Mouse (Mus musculus) heart, embryonic 11.5 days (tissue): ENCODE data around the gene Fam219a. TPM values are rescaled to one million over a fixed set of nuclear protein-coding genes. Genes with fewer than 3 reads are reported as not detected.

Experiments
- ATAC-seq: fragments of 200-750 bp; cut with Nextera tagmentation; replicated peaks from 2 replicates; pipeline ENCODE4 v1.8.0; 2017; ENCODE audit warnings: moderate library complexity; ENCODE audit not compliant: insufficient number of reproducible peaks, low FRiP score, low TSS enrichment
- H3K27ac ChIP-seq: fragments of 300-500 bp; sonication (generic); 2 replicates; pipeline ENCODE4 v1.5.1; 2014; ENCODE audit warnings: mild to moderate bottlenecking, low read depth, low read length
- H3K27me3 ChIP-seq: fragments of 300-500 bp; sonication (generic); 2 replicates; pipeline ENCODE4 v1.6.1; 2014; ENCODE audit warnings: mild to moderate bottlenecking, low read length, mixed read lengths; ENCODE audit not compliant: control insufficient read depth, insufficient read depth
- H3K36me3 ChIP-seq: fragments of 300-500 bp; sonication (generic); 2 replicates; pipeline ENCODE4 v1.6.1; 2014; ENCODE audit warnings: mild to moderate bottlenecking, low read length, moderate library complexity, mixed read lengths; ENCODE audit not compliant: control insufficient read depth, insufficient read depth
- H3K4me1 ChIP-seq: fragments of 300-500 bp; sonication (generic); 2 replicates; pipeline ENCODE4 v1.6.1; 2014; ENCODE audit warnings: low read length; ENCODE audit not compliant: control insufficient read depth, insufficient read depth
- H3K4me2 ChIP-seq: fragments of 300-500 bp; sonication (generic); 2 replicates; pipeline ENCODE4 v1.6.1; 2014; ENCODE audit warnings: mild to moderate bottlenecking, moderate library complexity
- H3K4me3 ChIP-seq: fragments of 300-500 bp; sonication (generic); 2 replicates; pipeline ENCODE4 v1.5.1; 2014; ENCODE audit warnings: low read depth, low read length
- H3K9ac ChIP-seq: fragments of 300-500 bp; sonication (generic); 2 replicates; pipeline ENCODE4 v1.6.1; 2014; ENCODE audit warnings: mild to moderate bottlenecking, low read depth, low read length, moderate library complexity
- H3K9me3 ChIP-seq: fragments of 300-500 bp; sonication (generic); replicated peaks from 2 replicates; pipeline ENCODE4 v1.6.1; 2016; ENCODE audit warnings: low read length; ENCODE audit not compliant: control insufficient read depth
- WGBS: fragments of 180-500 bp; shearing (Covaris S2); extraction: QIAGEN DNeasy Blood & Tissue Kit; methylation state at CpG from one replicate; pipeline ENCODE4 v1.1.7; 2014; ENCODE audit not compliant: insufficient replicate concordance; 5-methylcytosine and 5-hydroxymethylcytosine counted together
- polyA plus RNA-seq: library from polyadenylated mRNA; unstranded; fragments of >200 nt; fragmentation: Nextera tagmentation; extraction: Ambion mirVana; gene quantifications from 2 replicates; pipeline ENCODE4 v1.2.1, GENCODE M21; 2014

Fam219a gene
- polyA plus RNA-seq, 1 experiment from 2014 or later: 1.8 TPM

- no peaks in the 10 kb centered on the region for H3K9me3 ChIP-seq
- no peak for ATAC-seq
Observed at GRCm38 (mm10) chr4:41604476-41605396, 35.4 kb upstream of the Fam219a start.

GRCm38 (mm10) chr4:41602818-41603217 is 33.5 kb upstream of the Fam219a start:
- Histone ChIP-seq H3K4me2 (no peak overlapping the region), H3K27me3 (peaks cover 6% of the 10 kb centered on the region; the same call in 1 of the 2 replicates), H3K4me1 (no peaks in the 10 kb centered on the region), H3K9ac (no peak overlapping the region), H3K36me3 (no peaks in the 10 kb centered on the region), H3K9me3 (no peaks in the 10 kb centered on the region), H3K4me3 (no peak overlapping the region), H3K27ac (no peak overlapping the region)
- no peak for ATAC-seq
- 50% methylated on average over 4 of the region's 4 CpGs for WGBS

More at GRCm38 (mm10) chr4:41604476-41605396, 35.4 kb upstream of the Fam219a start:
- WGBS: 48% methylated on average over 8 of the region's 8 CpGs
- no peak overlapping the region for H3K27ac ChIP-seq
- peaks cover 6% of the 10 kb centered on the region; the same call in 1 of the 2 replicates for H3K27me3 ChIP-seq
- no peaks in the 10 kb centered on the region for H3K4me1 ChIP-seq
- no peak overlapping the region for H3K9ac ChIP-seq
- H3K4me3 ChIP-seq: no peak overlapping the region
- no peak overlapping the region for H3K4me2 ChIP-seq
- H3K36me3 ChIP-seq: no peaks in the 10 kb centered on the region

- Histone ChIP-seq H3K27me3 (no peaks in the 10 kb centered on the region), H3K27ac (no peak overlapping the region), H3K36me3 (no peaks in the 10 kb centered on the region), H3K9me3 (no peaks in the 10 kb centered on the region), H3K4me1 (no peaks in the 10 kb centered on the region), H3K9ac (no peak overlapping the region), H3K4me2 (no peak overlapping the region), H3K4me3 (no peak overlapping the region)
- no peak for ATAC-seq
- WGBS: 80% methylated on average over 7 of the region's 7 CpGs
Observed at GRCm38 (mm10) chr4:41583353-41583752, 14.0 kb upstream of the Fam219a start.

GRCm38 (mm10) chr4:41575914-41576313 is 6.6 kb upstream of the Fam219a start:
- no peaks in the 10 kb centered on the region; the same call in 1 of the 2 replicates for H3K27me3 ChIP-seq
- no peaks in the 10 kb centered on the region for H3K36me3 ChIP-seq
- H3K9me3 ChIP-seq: no peaks in the 10 kb centered on the region
- no peak overlapping the region for H3K4me2 ChIP-seq
- ATAC-seq: no peak
- H3K4me3 ChIP-seq: no peak overlapping the region
- no peaks in the 10 kb centered on the region for H3K4me1 ChIP-seq
- no peak overlapping the region for H3K27ac ChIP-seq
- H3K9ac ChIP-seq: no peak overlapping the region
- WGBS: 30% methylated on average over 6 of the region's 6 CpGs

GRCm38 (mm10) chr4:41573492-41573891 is 4.2 kb upstream of the Fam219a start:
- ATAC-seq: no peak
- no peak overlapping the region for H3K4me3 ChIP-seq
- no peak overlapping the region for H3K9ac ChIP-seq
- H3K4me1 ChIP-seq: peaks cover 7% of the 10 kb centered on the region; the same call in 1 of the 2 replicates
- no peak overlapping the region for H3K27ac ChIP-seq
- 56% methylated on average over 4 of the region's 4 CpGs for WGBS
- H3K4me2 ChIP-seq: no peak overlapping the region
- H3K27me3 ChIP-seq: no peaks in the 10 kb centered on the region; the same call in 1 of the 2 replicates
- H3K36me3 ChIP-seq: no peaks in the 10 kb centered on the region
- H3K9me3 ChIP-seq: no peaks in the 10 kb centered on the region

- Histone ChIP-seq H3K4me3 (no peak overlapping the region), H3K4me1 (peaks cover 12% of the 10 kb centered on the region), H3K4me2 (no peak overlapping the region), H3K27ac (no peak overlapping the region), H3K9ac (no peak overlapping the region), H3K36me3 (no peaks in the 10 kb centered on the region), H3K9me3 (no peaks in the 10 kb centered on the region), H3K27me3 (no peaks in the 10 kb centered on the region; the same call in 1 of the 2 replicates)
- no peak for ATAC-seq
- 25% methylated on average over 5 of the region's 5 CpGs for WGBS
Observed at GRCm38 (mm10) chr4:41571490-41571889, 2.2 kb upstream of the Fam219a start.

- Histone ChIP-seq H3K9me3 (no peaks in the 10 kb centered on the region), H3K4me1 (peaks cover 12% of the 10 kb centered on the region), H3K9ac (peak overlapping the region; percentile 78), H3K36me3 (no peaks in the 10 kb centered on the region), H3K4me3 (peak overlapping the region; percentile 90), H3K4me2 (peak overlapping the region; percentile 97), H3K27me3 (no peaks in the 10 kb centered on the region; the same call in 1 of the 2 replicates), H3K27ac (peak overlapping the region; percentile 59)
- ATAC-seq: no peak; the same call in 1 of the 2 replicates
- WGBS: under 1% methylated on average over 58 of the region's 58 CpGs
Observed at GRCm38 (mm10) chr4:41568682-41569410, 492 bp downstream of the Fam219a start.

- no peaks in the 10 kb centered on the region; the same call in 1 of the 2 replicates for H3K27me3 ChIP-seq
- no peak overlapping the region for H3K27ac ChIP-seq
- no peaks in the 10 kb centered on the region for H3K9me3 ChIP-seq
- H3K4me2 ChIP-seq: peak overlapping the region; percentile 97
- peak overlapping the region; percentile 90 for H3K4me3 ChIP-seq
- no peak for ATAC-seq
- peaks cover 12% of the 10 kb centered on the region for H3K4me1 ChIP-seq
- WGBS: 6% methylated on average over 19 of the region's 19 CpGs
- no peaks in the 10 kb centered on the region for H3K36me3 ChIP-seq
- H3K9ac ChIP-seq: peak overlapping the region; percentile 78; the same call in 1 of the 2 replicates
Observed at GRCm38 (mm10) chr4:41568239-41568638, 1.1 kb downstream of the Fam219a start.
